Mouse (Mus musculus): ENCODE measurements at regions not wholly inside any gene's neighbourhood (a gene's known extent, or its start where the extent isn't known, plus 50 kb on each side); places are given as distances from the start of the nearest gene placed in this dataset.
"Not testable (repeated sequence)": the region's sequence is repeated elsewhere in the genome, so short reads cannot be mapped to it uniquely, and the experiment has no call there.

DNA sequence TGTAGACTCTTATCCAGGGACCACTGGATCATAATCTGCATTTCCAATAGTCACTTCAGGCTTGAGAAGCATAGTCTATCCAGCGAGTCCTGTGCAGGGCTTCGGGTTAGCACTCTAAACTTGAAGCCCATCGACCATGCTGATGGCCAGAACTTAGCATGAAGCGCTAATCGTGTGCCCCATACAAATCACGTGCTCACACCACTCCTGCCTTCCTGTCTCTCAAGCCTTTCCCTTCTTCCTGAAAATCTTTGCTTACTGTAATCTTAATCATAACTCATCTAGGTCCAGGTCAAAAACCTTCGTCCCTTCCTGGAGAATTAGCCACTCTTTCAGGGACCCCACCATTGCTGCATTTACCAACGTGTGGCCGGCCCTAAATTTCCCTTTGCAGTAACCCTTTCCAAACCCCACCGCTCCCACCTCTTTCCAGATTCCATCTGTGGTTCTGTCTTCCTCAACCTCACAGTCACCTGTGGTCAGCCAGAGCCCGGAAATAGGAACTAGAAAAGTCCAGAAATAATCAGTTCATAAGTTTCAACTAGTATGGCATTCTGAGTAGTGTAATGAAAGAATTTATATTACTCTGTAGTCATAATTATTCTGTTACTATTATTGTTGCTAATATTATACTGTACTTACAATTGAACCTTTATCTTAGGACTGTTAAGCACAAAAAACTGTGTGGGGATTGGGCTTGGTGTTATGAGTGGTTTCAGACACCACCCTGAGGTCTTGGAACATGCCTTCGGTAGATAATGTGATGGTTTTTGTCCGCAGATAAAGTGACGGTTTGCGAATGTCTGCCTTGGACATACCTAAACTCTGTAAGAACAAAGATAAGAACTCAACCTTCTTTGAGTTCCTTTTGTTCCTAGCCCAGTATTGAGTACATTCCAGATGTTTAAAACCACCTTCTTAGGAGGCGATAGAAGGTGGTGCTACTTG is 57.3 kb upstream of the Slc1a3 start:
- no peak for DNase-seq (ENCODE audit: low spot score in 2 of 2)

DNA sequence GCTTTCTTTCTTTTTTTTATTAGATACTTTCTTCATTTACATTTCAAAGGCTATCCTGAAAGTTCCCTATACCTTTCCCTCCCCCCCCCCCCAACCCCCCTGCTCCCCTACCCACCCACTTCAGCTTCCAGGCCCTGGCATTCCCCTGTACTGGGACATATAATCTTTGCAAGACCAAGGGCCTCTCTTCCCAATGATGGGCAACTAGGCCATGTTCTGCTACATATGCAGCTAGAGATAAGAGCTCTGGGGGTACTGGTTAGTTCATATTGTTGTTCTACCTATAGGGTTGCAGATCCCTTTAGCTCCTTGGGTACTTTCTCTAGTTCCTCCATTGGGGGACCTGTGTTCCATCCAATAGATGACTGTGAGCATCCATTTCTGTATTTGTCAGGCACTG is 55.6 kb upstream of the Slc1a3 start:
- DNase-seq (ENCODE audit: low spot score in 2 of 2), result not testable (repeated sequence)

DNA sequence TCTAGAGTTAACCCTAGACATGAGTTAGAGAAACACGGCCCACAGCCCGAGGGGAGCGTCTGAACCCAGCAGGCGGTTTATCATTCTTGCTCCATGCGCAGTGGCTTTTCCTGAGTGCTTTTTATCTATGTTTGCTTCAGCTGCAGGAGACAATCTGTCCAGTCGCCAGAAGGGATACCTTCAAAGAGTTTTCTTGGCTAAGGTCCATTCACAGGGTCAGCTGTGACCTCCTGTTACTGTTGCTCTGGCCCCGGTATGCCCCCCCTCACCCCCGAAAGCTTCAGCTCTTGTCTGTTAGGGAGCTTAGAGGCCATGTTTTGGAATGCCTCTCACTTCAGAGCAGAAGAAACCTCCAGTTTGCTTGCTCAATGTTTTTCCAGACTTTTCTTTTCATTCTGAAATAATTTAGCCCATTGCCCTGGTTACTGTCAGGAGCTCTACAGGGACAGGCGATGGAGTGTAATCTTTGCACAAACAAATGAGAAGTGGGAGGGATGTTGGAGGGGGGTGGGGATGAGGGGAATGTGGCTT is 51.2 kb upstream of the Slc1a3 start:
- DNase-seq (ENCODE audit: low spot score in 2 of 2), result no peak

DNA sequence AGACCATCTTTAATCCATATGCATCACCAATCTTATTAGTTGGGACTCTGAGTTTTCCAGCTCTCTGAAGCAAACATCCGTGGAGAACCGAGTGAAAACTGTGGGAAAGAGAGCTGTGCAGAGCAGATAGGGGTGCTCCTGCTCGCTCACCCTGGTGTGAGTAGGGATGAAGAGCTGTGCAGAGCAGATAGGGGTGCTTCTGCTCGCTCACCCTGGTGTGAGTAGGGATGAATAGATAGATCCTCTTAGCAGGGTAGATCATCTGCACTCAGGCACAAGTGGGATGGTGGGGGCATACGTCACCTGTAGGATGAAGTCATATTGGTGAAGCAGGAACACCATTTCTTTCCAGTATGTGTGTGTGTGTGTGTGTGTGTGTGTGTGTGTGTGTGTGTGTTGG is 50.6 kb upstream of the Slc1a3 start:
- no peak for DNase-seq (ENCODE audit: low spot score in 2 of 2)
